Mouse (Mus musculus) bone marrow macrophage, adult 2 months (primary cell): ENCODE results near the gene Fbxl15. TPM values are rescaled to one million over a fixed set of nuclear protein-coding genes. Genes with fewer than 3 reads are reported as not detected.
A peak's percentile ranks its signal among the peaks of the same experiment; 100 is the strongest.

Experiments
- H3K27ac ChIP-seq: 2 replicates; pipeline ENCODE4 v1.5.1; 2012; ENCODE audit warnings: low read depth, low read length; ENCODE audit not compliant: insufficient read depth
- H3K4me1 ChIP-seq: 2 replicates; pipeline ENCODE4 v1.6.1; 2012; ENCODE audit warnings: low read length; ENCODE audit not compliant: control insufficient read depth, insufficient read depth
- H3K4me3 ChIP-seq: 2 replicates; pipeline ENCODE4 v1.5.1; 2012; ENCODE audit warnings: mild to moderate bottlenecking, low read length, moderate library complexity; ENCODE audit not compliant: insufficient read depth
- CTCF ChIP-seq: IDR thresholded peaks from 2 replicates; pipeline ENCODE4 v1.5.1; 2012; ENCODE audit warnings: low read depth, mild to moderate bottlenecking, low read length, moderate library complexity
- POLR2A ChIP-seq: IDR thresholded peaks from 2 replicates; pipeline ENCODE4 v1.6.1; 2012; ENCODE audit warnings: mild to moderate bottlenecking, low read depth, low read length, borderline replicate concordance
- polyA plus RNA-seq: library from polyadenylated mRNA; stranded (reverse); fragments of >200 nt; gene quantifications from 2 replicates; pipeline ENCODE4 v1.2.4, GENCODE M21; 2012; ENCODE audit not compliant: missing spikeins, insufficient read depth, insufficient read length

Gene Fbxl15
- polyA plus RNA-seq, 1 experiment, result 6.9 TPM

- TF ChIP-seq POLR2A, result no peak
- peaks cover 22% of the 10 kb centered on the region for H3K4me1 ChIP-seq
- 0 out of 2 replicates have a peak overlapping the region, but pooled peaks have one; percentile 2 for H3K27ac ChIP-seq
- H3K4me3 ChIP-seq, result peak overlapping the region; percentile 79
These were observed 30.4 kb downstream of the Fbxl15 start for GRCm38 (mm10) chr19:46358381-46358780.

GRCm38 (mm10) chr19:46362104-46362503 is 34.1 kb downstream of the Fbxl15 start:
- H3K4me3 ChIP-seq, result no peak overlapping the region
- peaks cover 16% of the 10 kb centered on the region for H3K4me1 ChIP-seq
- no peak overlapping the region for H3K27ac ChIP-seq
- TF ChIP-seq CTCF (no peak), POLR2A (no peak)

GRCm38 (mm10) chr19:46363294-46364009 is 35.5 kb downstream of the Fbxl15 start:
- Histone ChIP-seq H3K27ac (no peak overlapping the region), H3K4me3 (no peak overlapping the region)

GRCm38 (mm10) chr19:46367798-46368590 is 40.0 kb downstream of the Fbxl15 start:
- Histone ChIP-seq H3K27ac (no peak overlapping the region), H3K4me3 (no peak overlapping the region), H3K4me1 (peaks cover 3% of the 10 kb centered on the region)
- TF ChIP-seq CTCF (no peak), POLR2A (no peak)

More at GRCm38 (mm10) chr19:46363294-46364009, 35.5 kb downstream of the Fbxl15 start:
- TF ChIP-seq CTCF (no peak), POLR2A (no peak)
- H3K4me1 ChIP-seq, result peaks cover 11% of the 10 kb centered on the region

- TF ChIP-seq CTCF (peak; percentile 47), POLR2A (no peak)
- Histone ChIP-seq H3K4me3 (no peak overlapping the region), H3K4me1 (peaks cover 3% of the 10 kb centered on the region), H3K27ac (no peak overlapping the region)
These were observed 41.2 kb downstream of the Fbxl15 start for GRCm38 (mm10) chr19:46369204-46369603.

GRCm38 (mm10) chr19:46374477-46375088 is 46.6 kb downstream of the Fbxl15 start:
- Histone ChIP-seq H3K27ac (no peak overlapping the region), H3K4me1 (no peaks in the 10 kb centered on the region), H3K4me3 (no peak overlapping the region)
- TF ChIP-seq POLR2A (no peak), CTCF (no peak)

GRCm38 (mm10) chr19:46375489-46375888 is 47.5 kb downstream of the Fbxl15 start:
- Histone ChIP-seq H3K4me3 (no peak overlapping the region), H3K27ac (no peak overlapping the region), H3K4me1 (no peaks in the 10 kb centered on the region)
- TF ChIP-seq POLR2A (no peak), CTCF (no peak)

GRCm38 (mm10) chr19:46375891-46376290 is 47.9 kb downstream of the Fbxl15 start:
- H3K4me3 ChIP-seq, result no peak overlapping the region
- no peak for TF ChIP-seq CTCF
- TF ChIP-seq POLR2A, result no peak
- no peak overlapping the region for H3K27ac ChIP-seq
- no peaks in the 10 kb centered on the region for H3K4me1 ChIP-seq

Other genes with a start within 250 kb of the Fbxl15 start
- not detected in 2 replicates for gene Elovl3, start 196.3 kb upstream of the Fbxl15 start, polyA plus RNA-seq
- gene Pitx3, start 179.9 kb upstream of the Fbxl15 start, polyA plus RNA-seq, result not detected in 2 replicates
- gene Gbf1, start 175.7 kb upstream of the Fbxl15 start, polyA plus RNA-seq, result 20.2 and 28.0 TPM in 2 replicates
- 44.7 and 51.7 TPM in 2 replicates for gene Nfkb2, start 23.9 kb upstream of the Fbxl15 start, polyA plus RNA-seq
- 0.71 TPM in 1 of 2 replicates, not detected in the other for gene Psd, start 1.0 kb upstream of the Fbxl15 start, polyA plus RNA-seq
- 136 and 163 TPM in 2 replicates for gene Cuedc2, start 10.5 kb downstream of the Fbxl15 start, polyA plus RNA-seq
- gene Mfsd13a, start 12.9 kb downstream of the Fbxl15 start, polyA plus RNA-seq, result 23.2 and 25.5 TPM in 2 replicates
- gene 2310034G01Rik, start 22.1 kb downstream of the Fbxl15 start, polyA plus RNA-seq, result 0.67 TPM in 1 of 2 replicates, not detected in the other
- 79.0 and 92.5 TPM in 2 replicates for gene Actr1a, start 67.6 kb downstream of the Fbxl15 start, polyA plus RNA-seq
- 14.7 and 15.1 TPM in 2 replicates for gene Sufu, start 68.7 kb downstream of the Fbxl15 start, polyA plus RNA-seq
- 66.3 and 69.0 TPM in 2 replicates for gene Trim8, start 173.5 kb downstream of the Fbxl15 start, polyA plus RNA-seq
- 36.7 and 36.9 TPM in 2 replicates for gene Arl3, start 245.0 kb downstream of the Fbxl15 start, polyA plus RNA-seq
- 12.3 and 14.7 TPM in 2 replicates for gene Sfxn2, start 245.2 kb downstream of the Fbxl15 start, polyA plus RNA-seq